Mouse (Mus musculus) neural tube, embryonic 12.5 days (tissue): Measurements from ENCODE around the gene Ttc16. TPM values are rescaled to one million over a fixed set of nuclear protein-coding genes. Genes with fewer than 3 reads are reported as not detected.

Source experiments
- ATAC-seq: fragments of 200-750 bp; cut with Nextera tagmentation; 2 replicates; pipeline ENCODE4 v1.8.0; 2017; ENCODE audit warnings: low read depth, mild to moderate bottlenecking, moderate TSS enrichment, moderate library complexity; ENCODE audit not compliant: low FRiP score
- H3K27ac ChIP-seq: fragments of 300-500 bp; sonication (generic); 2 replicates; pipeline ENCODE4 v1.5.1; 2016
- H3K27me3 ChIP-seq: fragments of 300-500 bp; sonication (generic); replicated peaks from 2 replicates; pipeline ENCODE4 v1.6.1; 2016; ENCODE audit warnings: mild to moderate bottlenecking
- H3K36me3 ChIP-seq: fragments of 300-500 bp; sonication (generic); 2 replicates; pipeline ENCODE4 v1.6.1; 2016; ENCODE audit warnings: mild to moderate bottlenecking
- H3K4me1 ChIP-seq: fragments of 300-500 bp; sonication (generic); 2 replicates; pipeline ENCODE4 v1.6.1; 2016
- H3K4me2 ChIP-seq: fragments of 300-500 bp; sonication (generic); replicated peaks from 2 replicates; pipeline ENCODE4 v1.6.1; 2016; ENCODE audit warnings: mild to moderate bottlenecking
- H3K4me3 ChIP-seq: fragments of 300-500 bp; sonication (generic); 2 replicates; pipeline ENCODE4 v1.5.1; 2016
- H3K9ac ChIP-seq: fragments of 300-500 bp; sonication (generic); 2 replicates; pipeline ENCODE4 v1.6.1; 2016; ENCODE audit warnings: mild to moderate bottlenecking
- H3K9me3 ChIP-seq: fragments of 300-500 bp; sonication (generic); 2 replicates; pipeline ENCODE4 v1.6.1; 2016; ENCODE audit warnings: mild to moderate bottlenecking
- WGBS: fragments of 180-500 bp; shearing (Covaris S2); methylation state at CpG from one replicate; pipeline ENCODE4 v1.1.7; 2016; 5-methylcytosine and 5-hydroxymethylcytosine counted together
- polyA plus RNA-seq: library from polyadenylated mRNA; unstranded; fragments of >200 nt; fragmentation: Nextera tagmentation; extraction: Ambion mirVana; gene quantifications from 2 replicates; pipeline ENCODE4 v1.2.1, GENCODE M21; 2016

The Ttc16 gene
- polyA plus RNA-seq, 1 experiment from 2014 or later: 0.32 TPM

DNA sequence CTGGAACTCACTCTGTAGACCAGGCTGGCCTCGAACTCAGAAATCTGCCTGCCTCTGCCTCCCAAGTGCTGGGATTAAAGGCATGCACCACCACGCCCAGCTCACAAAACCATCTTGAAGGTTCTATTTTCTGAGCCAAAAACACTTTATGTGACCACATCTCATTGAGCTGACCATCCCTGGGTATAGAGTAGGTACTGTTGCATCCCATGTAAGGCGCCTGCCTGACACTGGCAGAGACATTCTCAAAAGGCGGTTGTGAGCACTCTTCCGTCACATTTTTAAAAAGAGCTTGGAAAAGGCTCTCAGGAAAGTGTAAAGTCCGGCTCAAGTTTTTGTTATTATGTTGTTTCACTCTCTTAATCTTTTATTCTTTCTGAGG, 18.8 kb downstream of the Ttc16 start:
- peak; percentile 34; the same call in 1 of the 2 replicates for ATAC-seq
- 37% methylated on average over 6 of the region's 6 CpGs for WGBS
- Histone ChIP-seq H3K4me1 (peaks cover 9% of the 10 kb centered on the region), H3K36me3 (peaks cover 41% of the 10 kb centered on the region), H3K4me3 (no peak overlapping the region), H3K9ac (no peak overlapping the region), H3K27ac (no peak overlapping the region), H3K4me2 (peak overlapping the region; percentile 10; the same call in 1 of the 2 replicates), H3K9me3 (no peaks in the 10 kb centered on the region), H3K27me3 (no peaks in the 10 kb centered on the region)

DNA sequence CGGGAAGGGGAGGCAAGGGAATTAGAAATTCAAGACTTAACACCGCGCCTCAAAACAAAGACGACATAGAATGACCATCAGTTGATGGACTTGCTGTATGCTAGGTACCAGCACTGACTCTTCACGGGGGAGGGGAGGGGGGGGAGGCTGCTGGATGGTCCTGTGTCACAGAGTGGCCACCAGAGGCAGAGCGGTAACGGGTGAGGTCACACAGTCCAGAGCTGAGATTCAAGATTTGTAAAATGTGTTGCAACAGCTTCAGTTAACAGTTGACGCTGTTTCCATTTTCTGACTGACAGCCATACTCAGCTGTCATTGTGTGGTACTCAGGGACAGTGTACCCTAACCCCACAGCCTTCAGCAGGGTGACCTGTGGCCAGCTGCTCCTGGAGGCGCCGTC, 23.3 kb downstream of the Ttc16 start:
- peak overlapping the region; percentile 63 for H3K4me2 ChIP-seq

GRCm38 (mm10) chr2:32751665-32752033, 23.8 kb downstream of the Ttc16 start:
- Histone ChIP-seq H3K9ac (peak overlapping the region; percentile 55), H3K27me3 (no peaks in the 10 kb centered on the region), H3K4me3 (peak overlapping the region; percentile 30), H3K9me3 (no peaks in the 10 kb centered on the region), H3K27ac (peak overlapping the region; percentile 62), H3K4me2 (peak overlapping the region; percentile 63), H3K4me1 (peaks cover 25% of the 10 kb centered on the region), H3K36me3 (peaks cover 51% of the 10 kb centered on the region)
- 24% methylated on average over 8 of the region's 10 CpGs for WGBS
- no peak for ATAC-seq

More for the DNA sequence above, 23.3 kb downstream of the Ttc16 start:
- Histone ChIP-seq H3K4me3 (no peak overlapping the region), H3K4me1 (peaks cover 25% of the 10 kb centered on the region), H3K27me3 (no peaks in the 10 kb centered on the region), H3K9me3 (no peaks in the 10 kb centered on the region), H3K9ac (0 out of 2 replicates have a peak overlapping the region, but pooled peaks have one; percentile 55), H3K36me3 (peaks cover 46% of the 10 kb centered on the region), H3K27ac (no peak overlapping the region)
- ATAC-seq: no peak
- WGBS: 64% methylated on average over 10 of the region's 10 CpGs

- 7% methylated on average over 31 of the region's 31 CpGs for WGBS
- Histone ChIP-seq H3K4me2 (peak overlapping the region; percentile 63), H3K4me3 (peak overlapping the region; percentile 30), H3K27me3 (no peaks in the 10 kb centered on the region), H3K9me3 (no peaks in the 10 kb centered on the region), H3K36me3 (peaks cover 57% of the 10 kb centered on the region), H3K27ac (peak overlapping the region; percentile 62), H3K9ac (peak overlapping the region; percentile 55), H3K4me1 (peaks cover 25% of the 10 kb centered on the region)
- ATAC-seq: peak; percentile 82
These were observed 24.4 kb downstream of the Ttc16 start for GRCm38 (mm10) chr2:32750887-32751664.

GRCm38 (mm10) chr2:32750199-32750598, 25.2 kb downstream of the Ttc16 start:
- H3K9me3 ChIP-seq: no peaks in the 10 kb centered on the region
- H3K27me3 ChIP-seq: no peaks in the 10 kb centered on the region
- peaks cover 25% of the 10 kb centered on the region for H3K4me1 ChIP-seq
- H3K4me3 ChIP-seq: no peak overlapping the region
- H3K9ac ChIP-seq: no peak overlapping the region
- H3K27ac ChIP-seq: no peak overlapping the region
- peaks cover 65% of the 10 kb centered on the region for H3K36me3 ChIP-seq
- 73% methylated on average over 7 of the region's 7 CpGs for WGBS
- 0 out of 2 replicates have a peak overlapping the region, but pooled peaks have one; percentile 63 for H3K4me2 ChIP-seq
- ATAC-seq: no peak

DNA sequence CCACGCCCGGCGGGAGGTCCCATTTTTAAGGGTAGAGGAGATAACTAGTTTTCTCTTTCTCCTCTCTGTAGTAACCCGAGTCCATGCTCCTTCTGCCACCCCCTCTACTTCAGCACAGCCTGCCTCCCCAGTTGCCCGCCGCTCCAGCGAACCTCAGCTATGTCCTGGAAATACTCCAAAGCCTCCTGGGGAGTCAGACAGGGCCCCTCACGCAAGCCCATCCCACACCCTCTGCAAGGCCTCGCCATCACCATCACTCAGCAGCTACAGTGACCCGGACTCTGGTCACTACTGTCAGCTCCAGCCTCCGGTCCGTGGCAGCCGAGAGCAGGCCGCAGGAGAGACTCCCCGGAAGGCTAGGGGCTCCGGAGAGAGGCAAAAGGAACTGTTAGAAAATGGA, 26.4 kb downstream of the Ttc16 start:
- no peak for ATAC-seq
- H3K27ac ChIP-seq: no peak overlapping the region
- H3K4me1 ChIP-seq: peaks cover 25% of the 10 kb centered on the region
- no peak overlapping the region for H3K9ac ChIP-seq
- H3K4me2 ChIP-seq: no peak overlapping the region
- whole genome bisulfite sequencing: 91% methylated on average over 16 of the region's 16 CpGs
- no peak overlapping the region for H3K4me3 ChIP-seq
- H3K27me3 ChIP-seq: no peaks in the 10 kb centered on the region
- peaks cover 65% of the 10 kb centered on the region for H3K36me3 ChIP-seq
- H3K9me3 ChIP-seq: no peaks in the 10 kb centered on the region

GRCm38 (mm10) chr2:32744272-32744982, 31.0 kb downstream of the Ttc16 start:
- no peak overlapping the region for H3K9ac ChIP-seq
- no peaks in the 10 kb centered on the region for H3K9me3 ChIP-seq
- WGBS: 76% methylated on average over 15 of the region's 15 CpGs
- no peak overlapping the region for H3K27ac ChIP-seq
- peaks cover 45% of the 10 kb centered on the region for H3K36me3 ChIP-seq
- no peak overlapping the region for H3K4me2 ChIP-seq
- peaks cover 21% of the 10 kb centered on the region for H3K4me1 ChIP-seq
- ATAC-seq: no peak
- H3K27me3 ChIP-seq: 0 out of 2 replicates have a peak, but pooled peaks cover 3% of the 10 kb centered on the region
- no peak overlapping the region for H3K4me3 ChIP-seq

- Histone ChIP-seq H3K9ac (peak overlapping the region; percentile 83), H3K4me1 (peaks cover 21% of the 10 kb centered on the region), H3K27ac (peak overlapping the region; percentile 83), H3K4me3 (peak overlapping the region; percentile 79), H3K9me3 (no peaks in the 10 kb centered on the region), H3K27me3 (0 out of 2 replicates have a peak, but pooled peaks cover 3% of the 10 kb centered on the region), H3K36me3 (peaks cover 31% of the 10 kb centered on the region), H3K4me2 (peak overlapping the region; percentile 97)
- ATAC-seq: peak; percentile 90
- 1% methylated on average over 18 of the region's 18 CpGs for WGBS
These were observed 33.3 kb downstream of the Ttc16 start for GRCm38 (mm10) chr2:32742173-32742531.

DNA sequence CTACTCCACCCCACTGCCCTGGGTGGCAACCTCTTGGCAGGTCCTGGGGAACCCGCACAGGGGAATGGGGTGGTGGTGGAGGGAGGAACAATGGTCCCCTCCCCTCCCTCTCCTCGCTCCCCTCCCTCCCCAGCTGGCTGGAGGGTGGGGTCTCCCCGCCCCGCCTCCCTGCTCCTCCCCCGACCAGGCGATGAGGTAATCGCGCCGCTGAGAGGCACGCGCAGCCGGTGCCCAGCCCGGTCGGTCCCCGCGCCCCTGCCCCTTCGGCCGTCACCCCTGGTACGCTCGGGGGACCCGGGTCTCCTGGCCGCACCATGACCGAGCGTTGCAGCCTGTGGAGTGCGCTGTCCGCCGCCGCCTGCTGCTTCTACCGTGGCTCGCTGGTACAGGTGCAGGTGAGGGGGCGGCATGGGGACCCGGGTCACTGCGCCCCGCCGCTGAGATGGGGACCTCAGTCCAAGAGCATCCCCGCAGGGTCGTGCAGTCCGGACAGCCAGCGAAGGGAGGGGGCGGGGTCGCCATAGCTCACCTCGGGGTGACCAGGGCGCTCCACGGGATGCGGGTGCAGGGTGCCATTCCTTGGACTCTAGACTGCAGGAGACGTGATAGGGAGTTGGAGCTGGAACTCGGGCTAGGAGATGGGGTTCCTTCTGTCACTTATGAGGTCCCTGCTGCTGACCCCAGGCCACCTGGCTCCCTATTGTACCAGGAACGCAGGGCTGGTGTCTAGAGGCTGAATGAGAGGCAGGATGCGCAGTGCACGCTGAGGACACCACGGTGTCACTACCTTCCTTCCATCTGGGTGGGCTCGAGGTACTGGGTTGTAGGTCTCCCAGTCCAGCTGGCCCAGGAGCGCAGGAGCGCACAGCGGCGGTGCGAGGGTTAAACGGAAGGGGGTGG, 33.9 kb downstream of the Ttc16 start:
- peak overlapping the region; percentile 79 for H3K4me3 ChIP-seq
- H3K36me3 ChIP-seq: peaks cover 24% of the 10 kb centered on the region
- ATAC-seq: peak; percentile 61
- no peaks in the 10 kb centered on the region for H3K9me3 ChIP-seq
- H3K27me3 ChIP-seq: 0 out of 2 replicates have a peak, but pooled peaks cover 3% of the 10 kb centered on the region
- peak overlapping the region; percentile 97 for H3K4me2 ChIP-seq
- H3K27ac ChIP-seq: peak overlapping the region; percentile 83
- H3K4me1 ChIP-seq: peaks cover 21% of the 10 kb centered on the region
- H3K9ac ChIP-seq: peak overlapping the region; percentile 83
- 2% methylated on average over 54 of the region's 58 CpGs for WGBS

GRCm38 (mm10) chr2:32740916-32741272, 34.5 kb downstream of the Ttc16 start, which contains the start of gene 6330409D20Rik:
6330409D20Rik (minus strand) TSS chr2:32741016.
- peak within 1 kb of the TSS; percentile 97 for H3K4me2 ChIP-seq
- peaks cover 21% of the 10 kb centered on the region for H3K4me1 ChIP-seq
- WGBS: 10% methylated on average over 11 of the region's 11 CpGs
- no peak for ATAC-seq
- H3K4me3 ChIP-seq: peak within 1 kb of the TSS; percentile 79
- H3K27me3 ChIP-seq: 0 out of 2 replicates have a peak, but pooled peaks cover 3% of the 10 kb centered on the region
- peak within 1 kb of the TSS; percentile 83 for H3K27ac ChIP-seq
- no peaks in the 10 kb centered on the region for H3K9me3 ChIP-seq
- peak within 1 kb of the TSS; percentile 83 for H3K9ac ChIP-seq
- H3K36me3 ChIP-seq: peaks cover 18% of the 10 kb centered on the region

- Histone ChIP-seq H3K9ac (no peak overlapping the region), H3K36me3 (peaks cover 3% of the 10 kb centered on the region; the same call in 1 of the 2 replicates), H3K4me3 (no peak overlapping the region), H3K9me3 (no peaks in the 10 kb centered on the region), H3K27me3 (0 out of 2 replicates have a peak, but pooled peaks cover 3% of the 10 kb centered on the region), H3K4me2 (no peak overlapping the region), H3K4me1 (peaks cover 26% of the 10 kb centered on the region), H3K27ac (no peak overlapping the region)
- 76% methylated on average over 4 of the region's 4 CpGs for WGBS
- ATAC-seq: no peak
These were observed 36.1 kb downstream of the Ttc16 start for GRCm38 (mm10) chr2:32739311-32739710.
